Mouse (Mus musculus) hindbrain, embryonic 16.5 days (tissue): ENCODE data around the gene Pmepa1. TPM values are rescaled to one million over a fixed set of nuclear protein-coding genes. Genes with fewer than 3 reads are reported as not detected.

Source experiments
- ATAC-seq: fragments of 200-750 bp; cut with Nextera tagmentation; 2 replicates; pipeline ENCODE4 v1.8.0; 2017; ENCODE audit warnings: moderate TSS enrichment, moderate library complexity
- H3K27ac ChIP-seq: fragments of 300-500 bp; sonication (generic); 2 replicates; pipeline ENCODE4 v1.5.1; 2014; ENCODE audit warnings: low read depth, mild to moderate bottlenecking, control low read depth, low read length, moderate library complexity
- H3K27me3 ChIP-seq: fragments of 300-500 bp; sonication (generic); replicated peaks from 2 replicates; pipeline ENCODE4 v1.6.1; 2014; ENCODE audit warnings: low read length; ENCODE audit not compliant: control insufficient read depth, insufficient read depth
- H3K36me3 ChIP-seq: fragments of 300-500 bp; sonication (generic); 2 replicates; pipeline ENCODE4 v1.6.1; 2014; ENCODE audit warnings: mild to moderate bottlenecking, low read length, moderate library complexity, mixed read lengths; ENCODE audit not compliant: control insufficient read depth, insufficient read depth
- H3K4me1 ChIP-seq: fragments of 300-500 bp; sonication (generic); 2 replicates; pipeline ENCODE4 v1.6.1; 2014; ENCODE audit warnings: low read depth, low read length; ENCODE audit not compliant: control insufficient read depth, insufficient read depth
- H3K4me2 ChIP-seq: fragments of 300-500 bp; sonication (generic); 2 replicates; pipeline ENCODE4 v1.6.1; 2014; ENCODE audit warnings: mild to moderate bottlenecking, low read length, control low read depth, moderate library complexity
- H3K4me3 ChIP-seq: fragments of 300-500 bp; sonication (generic); 2 replicates; pipeline ENCODE4 v1.5.1; 2014; ENCODE audit warnings: mild to moderate bottlenecking, low read length, control low read depth, moderate library complexity
- H3K9ac ChIP-seq: fragments of 300-500 bp; sonication (generic); 2 replicates; pipeline ENCODE4 v1.6.1; 2014; ENCODE audit warnings: low read depth, mild to moderate bottlenecking, control low read depth, low read length, moderate library complexity
- H3K9me3 ChIP-seq: fragments of 300-500 bp; sonication (generic); 2 replicates; pipeline ENCODE4 v1.6.1; 2014; ENCODE audit warnings: mild to moderate bottlenecking, low read length, moderate library complexity; ENCODE audit not compliant: control insufficient read depth
- WGBS: fragments of 180-500 bp; shearing (Covaris S2); extraction: QIAGEN DNeasy Blood & Tissue Kit; methylation state at CpG from one replicate; pipeline ENCODE4 v1.1.7; 2014; 5-methylcytosine and 5-hydroxymethylcytosine counted together
- polyA plus RNA-seq: library from polyadenylated mRNA; unstranded; fragments of >200 nt; fragmentation: Nextera tagmentation; extraction: Ambion mirVana; gene quantifications from 2 replicates; pipeline ENCODE4 v1.2.1, GENCODE M21; 2015

Gene Pmepa1
- polyA plus RNA-seq, 1 experiment from 2014 or later: 3.2 TPM

GRCm38 (mm10) chr2:173209091-173209815 lies 67.1 kb downstream of the Pmepa1 start:
- Histone ChIP-seq H3K27me3 (no peaks in the 10 kb centered on the region), H3K4me1 (no peaks in the 10 kb centered on the region), H3K4me3 (no peak overlapping the region), H3K9ac (no peak overlapping the region), H3K27ac (no peak overlapping the region), H3K9me3 (no peaks in the 10 kb centered on the region), H3K36me3 (no peaks in the 10 kb centered on the region), H3K4me2 (no peak overlapping the region)
- no peak for ATAC-seq
- WGBS: 94% methylated on average over 7 of the region's 7 CpGs

- Histone ChIP-seq H3K4me1 (peaks cover 3% of the 10 kb centered on the region; the same call in 1 of the 2 replicates), H3K9me3 (no peaks in the 10 kb centered on the region), H3K27ac (no peak overlapping the region), H3K4me2 (no peak overlapping the region), H3K9ac (no peak overlapping the region), H3K36me3 (no peaks in the 10 kb centered on the region), H3K4me3 (no peak overlapping the region), H3K27me3 (no peaks in the 10 kb centered on the region)
- 97% methylated on average over 3 of the region's 3 CpGs for WGBS
- ATAC-seq: no peak
Measured at GRCm38 (mm10) chr2:173207051-173207450, 69.3 kb downstream of the Pmepa1 start.

GRCm38 (mm10) chr2:173205563-173206099 lies 70.7 kb downstream of the Pmepa1 start:
- H3K27ac ChIP-seq: no peak overlapping the region
- H3K9me3 ChIP-seq: no peaks in the 10 kb centered on the region
- no peaks in the 10 kb centered on the region for H3K36me3 ChIP-seq
- ATAC-seq: no peak
- H3K27me3 ChIP-seq: no peaks in the 10 kb centered on the region
- H3K4me3 ChIP-seq: no peak overlapping the region
- H3K4me1 ChIP-seq: peaks cover 3% of the 10 kb centered on the region; the same call in 1 of the 2 replicates
- no peak overlapping the region for H3K9ac ChIP-seq
- WGBS: 97% methylated on average over 14 of the region's 14 CpGs
- H3K4me2 ChIP-seq: no peak overlapping the region

- no peaks in the 10 kb centered on the region for H3K27me3 ChIP-seq
- peaks cover 3% of the 10 kb centered on the region; the same call in 1 of the 2 replicates for H3K4me1 ChIP-seq
- no peaks in the 10 kb centered on the region for H3K9me3 ChIP-seq
- no peak for ATAC-seq
- no peak overlapping the region for H3K4me3 ChIP-seq
- no peak overlapping the region for H3K9ac ChIP-seq
- 78% methylated on average over 4 of the region's 4 CpGs for WGBS
- no peak overlapping the region for H3K27ac ChIP-seq
- H3K36me3 ChIP-seq: no peaks in the 10 kb centered on the region
- H3K4me2 ChIP-seq: no peak overlapping the region
Measured at GRCm38 (mm10) chr2:173204671-173205070, 71.7 kb downstream of the Pmepa1 start.

- H3K4me1 ChIP-seq: peaks cover 3% of the 10 kb centered on the region; the same call in 1 of the 2 replicates
- ATAC-seq: no peak
- H3K4me2 ChIP-seq: no peak overlapping the region
- H3K27me3 ChIP-seq: no peaks in the 10 kb centered on the region
- no peak overlapping the region for H3K27ac ChIP-seq
- no peak overlapping the region for H3K4me3 ChIP-seq
- 79% methylated on average over 3 of the region's 3 CpGs for WGBS
- 0 out of 2 replicates have a peak, but pooled peaks cover 2% of the 10 kb centered on the region for H3K9me3 ChIP-seq
- H3K9ac ChIP-seq: no peak overlapping the region
- no peaks in the 10 kb centered on the region for H3K36me3 ChIP-seq
Measured at GRCm38 (mm10) chr2:173203726-173204125, 72.6 kb downstream of the Pmepa1 start.

GRCm38 (mm10) chr2:173202924-173203689 lies 73.2 kb downstream of the Pmepa1 start:
- Histone ChIP-seq H3K27ac (no peak overlapping the region), H3K4me3 (no peak overlapping the region), H3K27me3 (no peaks in the 10 kb centered on the region), H3K4me1 (peaks cover 3% of the 10 kb centered on the region; the same call in 1 of the 2 replicates), H3K9ac (no peak overlapping the region), H3K9me3 (0 out of 2 replicates have a peak, but pooled peaks cover 2% of the 10 kb centered on the region), H3K36me3 (no peaks in the 10 kb centered on the region), H3K4me2 (no peak overlapping the region)
- ATAC-seq: no peak
- WGBS: 78% methylated on average over 19 of the region's 19 CpGs

- Histone ChIP-seq H3K4me3 (no peak overlapping the region), H3K27ac (no peak overlapping the region), H3K27me3 (no peaks in the 10 kb centered on the region), H3K4me1 (no peaks in the 10 kb centered on the region), H3K36me3 (no peaks in the 10 kb centered on the region), H3K4me2 (no peak overlapping the region), H3K9me3 (0 out of 2 replicates have a peak, but pooled peaks cover 2% of the 10 kb centered on the region), H3K9ac (no peak overlapping the region)
- no peak for ATAC-seq
- 89% methylated on average over 4 of the region's 4 CpGs for WGBS
Measured at GRCm38 (mm10) chr2:173194796-173195195, 81.5 kb downstream of the Pmepa1 start.

- Histone ChIP-seq H3K9ac (no peak overlapping the region), H3K36me3 (no peaks in the 10 kb centered on the region), H3K27me3 (0 out of 2 replicates have a peak, but pooled peaks cover 2% of the 10 kb centered on the region), H3K9me3 (no peaks in the 10 kb centered on the region), H3K4me3 (no peak overlapping the region), H3K4me1 (no peaks in the 10 kb centered on the region), H3K27ac (no peak overlapping the region), H3K4me2 (no peak overlapping the region)
- WGBS: 40% methylated on average over 8 of the region's 8 CpGs
- ATAC-seq: no peak
Measured at GRCm38 (mm10) chr2:173187182-173187855, 89.0 kb downstream of the Pmepa1 start.
